Mouse (Mus musculus) midbrain, embryonic 15.5 days (tissue): ENCODE measurements around the gene Nudt22. TPM values are rescaled to one million over a fixed set of nuclear protein-coding genes. Genes with fewer than 3 reads are reported as not detected.

Experiments
- ATAC-seq: fragments of 200-750 bp; cut with Nextera tagmentation; replicated peaks from 2 replicates; pipeline ENCODE4 v1.8.0; 2017; ENCODE audit warnings: moderate TSS enrichment
- H3K27ac ChIP-seq: fragments of 300-500 bp; sonication (generic); 2 replicates; pipeline ENCODE4 v1.5.1; 2015; ENCODE audit warnings: mild to moderate bottlenecking, inconsistent platforms
- H3K27me3 ChIP-seq: fragments of 300-500 bp; sonication (generic); replicated peaks from 2 replicates; pipeline ENCODE4 v1.6.1; 2015; ENCODE audit warnings: inconsistent platforms
- H3K36me3 ChIP-seq: fragments of 300-500 bp; sonication (generic); replicated peaks from 2 replicates; pipeline ENCODE4 v1.6.1; 2015; ENCODE audit warnings: inconsistent platforms
- H3K4me1 ChIP-seq: fragments of 300-500 bp; sonication (generic); 2 replicates; pipeline ENCODE4 v1.6.1; 2015; ENCODE audit warnings: inconsistent platforms
- H3K4me2 ChIP-seq: fragments of 300-500 bp; sonication (generic); 2 replicates; pipeline ENCODE4 v1.6.1; 2015; ENCODE audit warnings: inconsistent platforms, mild to moderate bottlenecking, moderate library complexity
- H3K4me3 ChIP-seq: fragments of 300-500 bp; sonication (generic); 2 replicates; pipeline ENCODE4 v1.5.1; 2015; ENCODE audit warnings: mild to moderate bottlenecking, inconsistent platforms
- H3K9ac ChIP-seq: fragments of 300-500 bp; sonication (generic); 2 replicates; pipeline ENCODE4 v1.6.1; 2015; ENCODE audit warnings: mild to moderate bottlenecking, inconsistent platforms
- H3K9me3 ChIP-seq: fragments of 300-500 bp; sonication (generic); 2 replicates; pipeline ENCODE4 v1.6.1; 2016; ENCODE audit warnings: inconsistent platforms
- WGBS: fragments of 180-500 bp; shearing (Covaris S2); methylation state at CpG from one replicate; pipeline ENCODE4 v1.1.7; 2015; ENCODE audit warnings: mixed read lengths; 5-methylcytosine and 5-hydroxymethylcytosine counted together
- polyA plus RNA-seq: library from polyadenylated mRNA; unstranded; fragments of >200 nt; fragmentation: Nextera tagmentation; extraction: Ambion mirVana; gene quantifications from 2 replicates; pipeline ENCODE4 v1.2.1, GENCODE M21; 2015

Nudt22 gene
- polyA plus RNA-seq, 1 experiment from 2014 or later = 21.0 TPM

DNA sequence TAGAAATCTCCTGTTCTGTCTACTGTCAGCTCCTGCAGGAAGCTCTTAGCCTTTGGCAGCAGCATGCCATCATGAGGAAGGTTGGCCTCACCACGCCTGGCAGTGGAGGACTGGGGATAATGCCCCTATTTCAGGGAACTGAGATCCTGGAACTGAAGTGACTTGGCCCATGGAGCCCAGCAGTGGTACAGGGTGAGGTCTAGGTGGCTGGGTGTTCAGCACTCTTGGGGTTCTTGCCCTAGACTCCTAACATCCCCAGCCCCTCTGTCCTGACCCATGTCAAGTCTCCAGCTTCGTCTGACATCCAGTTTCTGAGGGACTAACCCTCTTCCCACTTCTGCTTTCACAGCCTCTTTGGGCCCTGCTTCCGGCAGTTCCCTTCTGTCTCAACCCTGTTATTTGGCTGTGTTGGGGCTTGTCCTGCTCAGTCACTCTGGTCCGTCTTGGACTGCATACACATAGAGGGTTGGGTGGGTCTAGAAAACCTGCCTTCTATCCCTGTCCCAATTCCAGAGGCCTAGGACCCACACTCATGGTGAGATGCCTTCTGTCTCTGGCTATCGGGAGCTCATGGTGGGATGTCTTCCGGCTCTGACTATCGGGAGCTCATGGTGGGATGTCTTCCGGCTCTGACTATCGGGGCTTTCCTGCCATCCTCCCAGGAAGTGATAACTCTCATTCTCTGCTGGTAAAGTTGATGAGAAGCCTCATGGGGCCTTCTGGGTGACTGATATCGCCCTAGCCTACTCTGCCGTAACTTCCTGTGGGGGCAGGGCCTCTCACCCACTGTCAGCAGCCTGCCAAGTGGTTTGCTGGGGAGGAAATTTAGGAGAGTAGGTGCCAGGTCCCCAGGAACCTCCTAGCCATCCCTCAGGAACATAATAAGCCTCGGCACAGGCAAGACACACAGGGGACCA lies 21.9 kb upstream of the Nudt22 start:
- no peak for ATAC-seq
- peaks cover 19% of the 10 kb centered on the region for H3K36me3 ChIP-seq
- no peak overlapping the region for H3K4me2 ChIP-seq
- H3K4me1 ChIP-seq = no peaks in the 10 kb centered on the region
- no peaks in the 10 kb centered on the region for H3K27me3 ChIP-seq
- WGBS = 82% methylated on average over 12 of the region's 12 CpGs
- H3K9ac ChIP-seq = no peak overlapping the region
- no peaks in the 10 kb centered on the region for H3K9me3 ChIP-seq
- H3K27ac ChIP-seq = no peak overlapping the region
- H3K4me3 ChIP-seq = no peak overlapping the region

DNA sequence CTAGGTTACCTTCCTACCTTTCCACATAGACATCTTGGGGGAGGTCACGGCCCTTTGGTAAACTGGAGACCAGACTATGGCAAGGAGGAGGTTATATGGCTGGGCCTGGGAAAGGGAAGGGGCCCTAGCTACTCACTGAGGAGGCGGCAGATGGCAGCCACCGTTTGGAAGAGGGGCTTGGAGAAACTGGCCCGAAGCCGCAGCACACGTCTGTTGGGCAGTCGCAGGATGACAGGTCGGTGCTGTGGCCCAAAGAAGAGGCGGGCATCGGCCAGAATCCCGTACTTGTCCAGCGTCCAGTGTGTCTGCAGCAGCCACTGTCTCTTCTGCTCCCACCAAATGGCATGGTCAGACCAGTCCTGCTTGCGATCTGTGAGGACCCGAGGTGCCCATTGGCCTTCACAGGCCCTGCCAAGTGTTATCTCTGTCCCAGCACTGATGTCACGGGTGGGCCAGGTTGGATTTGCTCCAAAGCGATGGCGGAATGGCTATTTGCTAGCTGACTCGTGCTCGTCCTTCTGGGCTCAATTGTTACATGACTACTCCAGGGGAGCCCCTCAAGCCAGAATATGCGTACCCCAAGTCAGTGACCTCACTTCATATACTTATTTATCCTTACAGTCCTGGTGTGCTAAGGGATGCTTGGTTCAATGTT lies 18.7 kb upstream of the Nudt22 start:
- ATAC-seq = no peak
- Histone ChIP-seq H3K4me2 (no peak overlapping the region), H3K36me3 (no peaks in the 10 kb centered on the region; the same call in 1 of the 2 replicates), H3K27me3 (no peaks in the 10 kb centered on the region), H3K4me1 (no peaks in the 10 kb centered on the region), H3K27ac (no peak overlapping the region), H3K9me3 (no peaks in the 10 kb centered on the region), H3K4me3 (no peak overlapping the region), H3K9ac (no peak overlapping the region)
- 92% methylated on average over 20 of the region's 20 CpGs for WGBS

DNA sequence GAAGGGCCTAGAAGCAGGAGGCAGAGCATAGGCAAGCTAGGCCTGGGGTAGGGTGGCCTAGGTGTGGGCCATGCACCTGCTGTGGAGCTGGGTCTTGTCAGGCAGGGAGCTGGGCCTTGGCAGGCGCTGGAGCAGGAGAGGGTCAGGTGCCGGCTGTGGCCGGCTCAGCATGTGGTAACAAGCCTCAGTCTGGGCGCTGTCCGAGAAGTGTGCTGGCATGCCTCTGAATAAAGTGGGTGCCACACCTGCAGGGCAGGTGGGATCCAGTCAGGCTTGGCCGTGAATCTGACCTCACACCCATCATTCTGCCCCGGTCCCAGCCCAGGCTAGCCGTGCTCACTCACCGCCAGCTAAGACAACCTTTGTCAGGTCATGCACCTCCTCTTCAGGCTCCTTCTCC lies 18.1 kb upstream of the Nudt22 start:
- Histone ChIP-seq H3K36me3 (no peaks in the 10 kb centered on the region), H3K27me3 (no peaks in the 10 kb centered on the region), H3K9ac (no peak overlapping the region), H3K4me1 (no peaks in the 10 kb centered on the region), H3K4me3 (no peak overlapping the region), H3K9me3 (no peaks in the 10 kb centered on the region), H3K27ac (no peak overlapping the region), H3K4me2 (no peak overlapping the region)
- WGBS = 86% methylated on average over 9 of the region's 9 CpGs
- ATAC-seq = no peak

DNA sequence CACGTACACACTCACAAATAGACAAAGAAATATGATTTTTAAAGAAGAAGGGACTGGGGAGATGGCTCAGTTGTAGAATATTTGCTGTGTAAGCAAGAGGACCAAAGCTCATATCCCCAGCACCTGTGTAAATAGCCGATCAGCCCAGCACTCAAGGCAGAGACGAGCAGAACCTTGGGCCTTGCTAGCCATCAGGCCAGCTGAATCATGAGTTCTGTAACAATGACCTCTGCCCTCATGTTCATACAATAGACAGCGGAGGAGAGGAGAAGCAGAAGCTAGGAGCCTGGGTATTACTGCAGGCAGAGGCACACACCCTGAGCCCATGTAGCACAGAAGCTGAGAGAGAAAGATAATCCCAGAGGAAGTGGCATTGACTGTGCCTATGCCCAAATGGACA lies 16.5 kb upstream of the Nudt22 start:
- no peaks in the 10 kb centered on the region for H3K36me3 ChIP-seq
- ATAC-seq = no peak
- H3K4me3 ChIP-seq = no peak overlapping the region
- no peak overlapping the region for H3K27ac ChIP-seq
- WGBS = 85% methylated on average over 4 of the region's 4 CpGs
- no peak overlapping the region for H3K9ac ChIP-seq
- no peaks in the 10 kb centered on the region for H3K4me1 ChIP-seq
- H3K4me2 ChIP-seq = no peak overlapping the region
- H3K27me3 ChIP-seq = no peaks in the 10 kb centered on the region
- no peaks in the 10 kb centered on the region for H3K9me3 ChIP-seq

DNA sequence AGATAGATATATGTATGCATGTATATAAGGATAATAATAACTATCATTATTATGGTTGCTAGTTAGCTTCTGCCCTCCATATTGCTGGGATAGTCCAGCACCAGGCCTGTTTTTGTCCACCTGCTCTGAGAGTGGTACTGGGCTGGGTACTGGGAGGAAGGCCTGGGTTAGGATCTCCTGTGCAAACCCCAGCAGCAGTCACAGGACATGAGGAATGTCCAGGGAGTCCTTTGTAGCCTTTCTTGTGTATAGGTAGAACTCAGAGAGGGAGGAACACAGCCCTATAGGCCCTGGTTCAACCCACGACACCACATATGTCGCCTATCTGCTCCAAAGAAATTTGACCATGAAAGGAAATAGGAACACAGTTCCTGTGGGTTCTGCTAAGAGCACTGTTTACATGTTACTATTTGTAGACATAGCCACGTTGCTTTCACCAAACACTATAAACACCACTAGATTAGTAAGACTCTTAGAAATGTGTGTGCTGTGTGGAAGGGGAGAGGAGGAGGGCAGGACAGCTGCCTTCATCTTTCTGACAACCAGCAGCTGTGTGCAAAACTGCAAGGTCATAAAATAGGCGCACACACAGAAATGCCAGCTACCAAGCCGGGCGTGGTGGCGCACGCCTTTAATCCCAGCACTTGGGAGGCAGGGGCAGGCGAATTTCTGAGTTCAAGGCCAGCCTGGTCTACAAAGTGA lies 11.1 kb upstream of the Nudt22 start:
- no peak overlapping the region for H3K4me2 ChIP-seq
- WGBS = 87% methylated on average over 9 of the region's 9 CpGs
- H3K4me3 ChIP-seq = no peak overlapping the region
- no peak overlapping the region for H3K9ac ChIP-seq
- no peaks in the 10 kb centered on the region for H3K36me3 ChIP-seq
- no peaks in the 10 kb centered on the region for H3K27me3 ChIP-seq
- no peak overlapping the region for H3K27ac ChIP-seq
- H3K9me3 ChIP-seq = no peaks in the 10 kb centered on the region
- H3K4me1 ChIP-seq = no peaks in the 10 kb centered on the region
- ATAC-seq = no peak

GRCm38 (mm10) chr19:6999360-7000063 lies 3.6 kb upstream of the Nudt22 start:
- H3K4me3 ChIP-seq = no peak overlapping the region
- H3K9me3 ChIP-seq = no peaks in the 10 kb centered on the region
- ATAC-seq = no peak
- no peak overlapping the region for H3K27ac ChIP-seq
- no peak overlapping the region for H3K4me2 ChIP-seq
- 0 out of 2 replicates have a peak, but pooled peaks cover 11% of the 10 kb centered on the region for H3K36me3 ChIP-seq
- 90% methylated on average over 19 of the region's 19 CpGs for WGBS
- no peaks in the 10 kb centered on the region for H3K27me3 ChIP-seq
- no peak overlapping the region for H3K9ac ChIP-seq
- peaks cover 28% of the 10 kb centered on the region for H3K4me1 ChIP-seq

DNA sequence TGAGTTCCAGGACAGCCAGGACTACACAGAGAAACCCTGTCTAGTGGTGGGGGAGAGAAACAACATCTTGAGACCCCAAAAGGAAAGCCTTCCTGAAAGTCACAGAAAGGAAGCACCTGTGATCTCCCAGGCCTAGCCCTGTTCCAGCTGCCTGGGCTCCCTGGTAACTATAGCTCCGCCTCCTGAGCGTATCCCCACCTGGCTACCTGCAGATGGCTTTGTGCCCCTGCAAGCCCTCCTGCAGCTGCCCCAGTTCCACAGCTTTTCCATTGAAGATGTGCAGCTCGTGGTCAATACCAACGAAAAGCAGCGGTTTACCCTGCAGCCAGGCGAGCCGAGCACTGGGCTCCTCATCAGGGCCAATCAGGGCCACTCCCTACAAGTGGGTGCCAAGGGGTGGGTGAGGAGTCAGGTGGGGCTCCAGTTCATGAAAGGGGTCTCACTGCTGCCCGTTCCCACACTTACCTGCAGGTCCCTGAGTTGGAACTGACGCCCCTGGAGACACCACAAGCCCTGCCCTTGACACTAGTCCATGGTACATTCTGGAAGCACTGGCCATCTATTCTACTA lies 1.9 kb upstream of the Nudt22 start:
- H3K4me3 ChIP-seq = no peak overlapping the region
- ATAC-seq = no peak
- 0 out of 2 replicates have a peak, but pooled peaks cover 11% of the 10 kb centered on the region for H3K36me3 ChIP-seq
- H3K27me3 ChIP-seq = no peaks in the 10 kb centered on the region
- peaks cover 37% of the 10 kb centered on the region for H3K4me1 ChIP-seq
- no peaks in the 10 kb centered on the region for H3K9me3 ChIP-seq
- no peak overlapping the region for H3K9ac ChIP-seq
- H3K4me2 ChIP-seq = no peak overlapping the region
- WGBS = 82% methylated on average over 9 of the region's 9 CpGs
- H3K27ac ChIP-seq = no peak overlapping the region

DNA sequence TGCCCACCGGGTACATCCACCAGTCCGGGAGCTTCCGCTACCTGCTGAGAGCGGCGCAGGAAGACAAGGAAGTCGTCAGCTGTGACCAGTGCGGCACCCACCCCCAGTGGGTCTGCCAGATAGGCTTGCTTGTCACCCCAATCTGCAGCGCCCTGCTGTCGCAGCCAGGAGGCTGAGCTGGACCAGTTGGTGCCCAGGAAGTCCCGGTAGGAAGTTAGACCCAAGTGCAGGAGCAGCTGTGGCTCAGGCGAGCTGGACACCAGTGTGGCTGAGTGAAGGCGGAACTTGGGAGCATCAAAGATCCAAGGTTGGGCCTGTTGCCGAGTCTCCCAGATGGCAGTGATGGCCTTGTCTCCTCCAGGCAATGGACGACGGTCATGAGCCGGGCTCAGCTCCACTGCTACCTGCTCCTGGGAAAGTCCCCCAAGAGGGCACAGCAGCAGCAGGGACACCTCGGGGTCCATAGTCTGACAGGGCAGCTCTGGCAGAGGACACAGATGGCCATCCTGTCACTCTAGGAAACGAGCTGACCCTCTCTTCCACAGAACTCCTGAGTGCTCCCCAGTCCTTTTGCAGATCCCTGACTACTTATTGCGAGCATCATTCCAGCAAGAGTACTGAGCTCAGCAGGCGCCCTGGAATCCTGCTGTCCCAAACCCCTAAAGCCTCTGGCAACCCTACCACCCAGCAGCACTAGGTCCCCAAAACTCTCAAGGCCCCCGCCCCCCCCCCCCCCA lies 494 bp downstream of the Nudt22 start:
- ATAC-seq = no peak
- H3K9ac ChIP-seq = peak overlapping the region; percentile 78
- peaks cover 48% of the 10 kb centered on the region for H3K4me1 ChIP-seq
- no peaks in the 10 kb centered on the region for H3K27me3 ChIP-seq
- 0 out of 2 replicates have a peak, but pooled peaks cover 11% of the 10 kb centered on the region for H3K36me3 ChIP-seq
- H3K4me3 ChIP-seq = peak overlapping the region; percentile 69
- no peaks in the 10 kb centered on the region for H3K9me3 ChIP-seq
- 49% methylated on average over 21 of the region's 21 CpGs for WGBS
- no peak overlapping the region for H3K27ac ChIP-seq
- peak overlapping the region; percentile 91 for H3K4me2 ChIP-seq

- H3K9ac ChIP-seq = no peak overlapping the region
- WGBS = 86% methylated on average over 8 of the region's 8 CpGs
- H3K36me3 ChIP-seq = 0 out of 2 replicates have a peak, but pooled peaks cover 5% of the 10 kb centered on the region
- no peak overlapping the region for H3K4me2 ChIP-seq
- peaks cover 48% of the 10 kb centered on the region for H3K4me1 ChIP-seq
- ATAC-seq = no peak
- no peaks in the 10 kb centered on the region for H3K27me3 ChIP-seq
- no peak overlapping the region for H3K4me3 ChIP-seq
- H3K27ac ChIP-seq = no peak overlapping the region
- H3K9me3 ChIP-seq = no peaks in the 10 kb centered on the region
These were observed 1.4 kb downstream of the Nudt22 start for GRCm38 (mm10) chr19:6994489-6994888.

- H3K4me1 ChIP-seq = peaks cover 48% of the 10 kb centered on the region
- 0 out of 2 replicates have a peak, but pooled peaks cover under 1% of the 10 kb centered on the region for H3K36me3 ChIP-seq
- no peak for ATAC-seq
- no peak overlapping the region for H3K9ac ChIP-seq
- H3K27me3 ChIP-seq = no peaks in the 10 kb centered on the region
- no peak overlapping the region for H3K4me2 ChIP-seq
- H3K4me3 ChIP-seq = no peak overlapping the region
- 85% methylated on average over 8 of the region's 8 CpGs for WGBS
- H3K9me3 ChIP-seq = no peaks in the 10 kb centered on the region
- H3K27ac ChIP-seq = no peak overlapping the region
These were observed 1.9 kb downstream of the Nudt22 start for GRCm38 (mm10) chr19:6994002-6994401.
